Mouse (Mus musculus) hindlimb bud, embryonic 11.5 days (tissue): ENCODE data around the gene Nphp4.
"Not testable (repeated sequence)": the region's sequence is repeated elsewhere in the genome, so short reads cannot be mapped to it uniquely, and the experiment has no call there.

Experiments used
- DNase-seq: peaks from one replicate; pipeline ENCODE4 v3.0.0-alpha.2; 2012; ENCODE audit warnings: low read depth, low spot score; ENCODE audit errors: extremely low spot score

The Nphp4 gene

GRCm38 (mm10) chr4:152554421-152554820 lies 77.9 kb downstream of the Nphp4 start:
- no peak for DNase-seq

DNA sequence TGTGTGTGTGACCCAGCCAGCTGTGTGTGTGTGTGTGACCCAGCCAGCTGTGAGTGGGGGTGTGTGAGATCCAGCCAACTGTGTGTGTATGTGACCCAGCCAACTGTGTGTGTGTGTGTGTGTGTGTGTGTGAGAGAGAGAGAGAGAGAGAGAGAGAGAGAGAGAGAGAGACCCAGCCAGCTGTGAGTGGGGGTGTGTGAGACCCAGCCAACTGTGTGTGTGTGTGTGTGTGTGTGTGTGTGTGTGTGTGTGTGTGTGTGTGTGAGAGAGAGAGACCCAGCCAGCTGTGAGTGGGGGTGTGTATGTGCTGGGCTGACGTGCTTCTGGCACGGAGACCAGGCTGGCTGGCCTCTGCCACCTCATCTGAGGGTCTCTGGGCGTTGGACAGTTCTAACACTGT lies 79.3 kb downstream of the Nphp4 start:
- DNase-seq, result not testable (repeated sequence)

- DNase-seq, result no peak
Observed at GRCm38 (mm10) chr4:152558246-152558645, 81.7 kb downstream of the Nphp4 start.

DNA sequence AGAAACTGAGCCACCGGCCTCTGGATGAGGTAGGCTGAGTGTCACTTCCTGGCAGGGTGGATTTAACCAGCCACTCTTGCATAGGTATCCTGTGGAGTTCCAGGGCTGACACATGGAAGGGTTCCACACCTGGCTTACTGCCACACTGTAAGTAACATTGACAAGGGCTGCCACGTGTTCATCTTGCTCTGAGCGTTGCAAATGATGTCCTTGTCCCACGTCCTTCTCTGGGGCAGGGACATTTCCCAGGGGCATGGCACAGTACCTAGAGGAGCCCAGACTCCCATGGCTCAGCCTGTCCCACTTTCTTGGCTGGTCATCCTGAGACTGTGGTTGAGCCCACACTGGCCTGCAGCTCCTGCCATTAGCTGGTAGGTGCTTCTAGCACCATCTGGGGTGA lies 91.5 kb downstream of the Nphp4 start:
- DNase-seq, result no peak

DNA sequence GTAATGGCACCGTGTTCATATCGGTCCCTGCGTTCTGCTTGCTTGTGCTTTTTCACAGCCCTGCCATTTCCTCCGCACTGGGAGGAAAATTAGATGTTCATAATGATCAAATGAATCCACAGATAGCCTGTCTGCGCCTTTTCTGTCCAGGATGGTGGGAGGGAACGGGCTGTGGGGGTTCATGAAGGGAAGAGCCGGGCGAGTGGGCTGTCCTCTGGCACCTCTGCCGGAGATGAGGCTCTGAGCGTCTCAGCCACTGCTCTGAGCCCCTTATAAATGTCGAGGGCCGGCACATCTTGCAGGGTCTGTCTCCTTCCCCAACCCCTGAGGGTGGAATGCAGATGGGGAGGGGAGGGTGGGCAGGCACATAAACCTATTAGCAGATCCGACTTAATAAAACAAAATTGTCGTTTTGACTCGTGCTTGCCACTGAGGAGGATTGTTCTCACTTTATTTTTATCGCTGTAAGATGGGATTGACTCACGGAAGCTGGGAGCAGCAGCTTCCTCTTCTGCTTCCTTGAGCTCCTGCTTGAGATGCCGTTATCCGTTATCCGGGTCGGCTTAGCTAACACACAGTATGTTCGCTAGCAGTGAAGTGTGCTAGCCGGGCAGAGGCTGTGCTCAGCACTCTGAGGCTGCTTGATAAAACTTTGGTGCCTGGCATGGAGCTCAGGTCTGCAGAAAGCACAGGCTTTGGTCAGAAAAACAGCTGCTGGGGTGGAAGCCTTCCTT lies 92.3 kb downstream of the Nphp4 start:
- no peak for DNase-seq

DNA sequence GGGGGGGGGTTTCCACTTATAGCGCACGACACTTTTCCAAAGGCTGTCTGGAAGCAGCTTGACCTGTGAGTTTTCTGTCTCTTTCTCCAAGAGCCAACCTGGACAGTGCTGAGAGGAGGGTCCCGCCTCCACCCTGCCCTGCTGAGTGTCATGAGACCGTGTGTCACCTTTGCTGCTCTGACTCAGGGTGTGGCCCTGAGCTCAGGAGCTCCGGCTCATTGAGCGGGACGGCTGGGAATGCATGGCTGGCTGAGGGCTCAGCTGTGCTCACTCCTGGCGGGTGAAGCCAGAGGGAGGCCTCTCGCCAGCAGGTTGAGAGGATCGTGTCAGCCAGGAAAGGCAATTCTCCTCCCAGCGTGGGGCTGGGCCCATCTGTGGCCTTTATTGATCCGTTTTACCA lies 97.8 kb downstream of the Nphp4 start:
- no peak for DNase-seq

DNA sequence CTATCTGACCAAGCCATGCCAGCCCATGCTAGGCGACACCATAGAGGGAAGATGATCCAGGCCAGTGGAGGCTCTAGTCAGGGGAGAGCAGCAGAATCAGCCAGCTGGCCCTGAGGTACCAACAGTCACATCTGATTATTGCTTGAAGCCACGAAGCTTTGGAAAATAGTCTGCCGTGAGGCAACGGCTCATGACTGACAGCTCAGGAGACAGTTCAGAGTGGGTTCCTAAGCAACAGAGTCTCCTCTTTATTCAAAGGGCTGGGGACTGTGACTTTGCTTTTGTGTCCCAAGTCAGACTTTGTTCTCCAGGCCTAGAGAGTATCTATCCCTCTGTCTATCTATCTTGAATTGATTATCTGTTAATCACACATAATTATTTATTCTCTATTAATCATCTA lies 100.3 kb downstream of the Nphp4 start:
- no peak for DNase-seq

DNA sequence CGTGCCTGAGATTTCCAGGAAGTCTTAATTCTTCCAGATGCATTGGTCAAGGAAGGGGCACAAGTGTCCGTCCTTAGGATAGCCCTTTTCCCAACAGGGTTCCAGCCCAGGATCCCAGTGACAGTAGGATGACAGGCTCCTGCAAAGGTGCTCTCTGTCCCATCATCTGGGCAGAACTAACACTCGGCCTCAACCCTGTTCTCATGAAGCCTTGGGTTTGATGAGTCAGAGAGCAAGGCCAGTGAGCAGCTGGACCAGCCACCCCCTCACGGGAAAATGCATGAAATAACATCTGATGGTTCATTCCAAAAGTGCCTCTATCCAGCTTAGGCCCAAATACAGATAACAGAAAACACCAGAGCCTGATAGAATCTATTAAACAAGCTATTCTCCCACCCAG lies 103.5 kb downstream of the Nphp4 start:
- DNase-seq, result no peak

GRCm38 (mm10) chr4:152582206-152582605 lies 105.7 kb downstream of the Nphp4 start:
- DNase-seq, result no peak

GRCm38 (mm10) chr4:152583616-152584015 lies 107.1 kb downstream of the Nphp4 start:
- DNase-seq, result no peak

DNA sequence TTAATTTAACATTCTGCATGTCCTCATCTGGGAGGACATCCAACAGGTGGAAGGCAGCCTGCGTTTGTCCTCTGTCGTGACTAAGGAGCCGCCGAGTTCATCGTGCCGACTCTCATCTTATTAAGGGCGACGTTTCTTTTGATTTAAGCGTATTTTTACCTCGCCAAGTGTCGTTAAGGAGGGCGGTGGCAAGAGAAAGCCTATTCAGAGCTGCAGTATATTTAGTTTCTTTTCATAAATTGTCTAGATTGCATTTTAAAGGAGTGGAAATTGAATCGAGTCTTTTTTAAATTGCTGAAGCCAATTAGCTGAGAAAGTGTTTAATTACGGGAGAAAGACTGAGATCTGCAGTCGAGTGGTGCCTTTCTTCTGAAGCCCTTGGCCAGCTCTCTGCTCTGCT lies 109.0 kb downstream of the Nphp4 start:
- no peak for DNase-seq

- no peak for DNase-seq
Observed at GRCm38 (mm10) chr4:152586175-152586574, 109.7 kb downstream of the Nphp4 start.

DNA sequence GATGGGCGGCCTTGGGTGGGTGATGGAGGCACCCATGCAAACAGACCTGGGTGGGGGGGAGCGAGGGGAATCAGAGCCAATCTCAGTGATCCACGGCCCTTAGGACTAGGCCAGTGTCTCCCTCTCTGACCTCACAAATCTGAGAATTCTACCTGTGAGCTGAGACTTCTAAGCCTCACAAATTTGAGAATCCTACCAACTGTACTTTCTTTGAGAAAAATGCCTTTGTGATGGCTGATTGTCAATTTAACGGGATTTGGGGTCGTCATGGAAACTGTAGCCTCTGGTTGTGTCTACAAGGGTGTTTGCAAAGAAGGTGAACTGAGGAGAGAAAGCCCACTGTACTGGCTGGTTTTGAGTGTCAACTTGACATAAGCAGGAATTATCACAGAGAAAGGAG lies 127.8 kb downstream of the Nphp4 start:
- no peak for DNase-seq

DNA sequence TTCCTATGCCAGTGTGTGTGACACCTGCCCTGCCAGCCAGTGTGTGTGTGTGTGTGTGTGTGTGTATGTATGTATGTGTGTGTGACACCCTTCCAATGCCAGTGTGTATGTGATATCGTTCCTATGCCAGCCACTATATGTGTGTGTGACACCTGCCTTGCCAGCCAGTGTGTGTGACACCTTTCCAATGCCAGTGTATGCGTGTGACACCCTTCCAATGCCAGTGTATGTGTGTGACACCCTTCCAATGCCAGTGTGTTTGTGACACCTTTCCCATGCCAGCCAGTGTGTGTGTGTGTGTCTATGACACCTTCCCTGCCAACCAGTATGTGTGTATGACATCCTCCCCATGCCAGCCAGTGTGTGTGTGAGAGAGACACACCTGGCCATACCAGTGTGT lies 132.7 kb downstream of the Nphp4 start:
- no peak for DNase-seq

DNA sequence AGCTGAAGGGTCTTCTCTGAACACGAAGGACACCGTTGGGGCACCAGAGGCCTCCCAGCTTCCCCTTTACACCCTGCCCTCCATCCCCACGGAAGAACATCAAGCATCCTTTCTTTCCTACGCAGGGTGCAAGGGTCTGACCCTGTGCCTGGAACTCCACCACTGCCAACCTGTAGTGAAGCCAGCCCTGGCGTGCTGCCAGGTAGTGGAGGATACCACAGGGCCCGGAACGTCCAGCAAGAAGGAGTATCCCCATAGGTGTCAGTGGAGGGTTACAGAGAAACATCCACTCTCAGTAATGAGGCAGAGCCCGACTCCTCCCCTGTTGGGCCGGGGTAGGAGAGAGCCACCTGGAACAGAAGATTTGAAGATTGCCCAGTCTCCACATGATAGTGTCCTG lies 133.5 kb downstream of the Nphp4 start:
- DNase-seq, result no peak
